Mouse (Mus musculus) kidney, adult 11 months (tissue): Measurements from ENCODE around the gene Cts7.

Experiments
- DNase-seq: peaks from one replicate; pipeline ENCODE4 v3.0.0; 2022

Gene Cts7

GRCm38 (mm10) chr13:61358097-61358496 is at the start of gene Cts7:
Cts7 (minus strand) TSS chr13:61358197.
- no peak for DNase-seq
